Mouse (Mus musculus) naive thymus-derived CD4-positive, alpha-beta T cell, adult 2 months (primary cell): ENCODE data around the gene Pten.

ENCODE experiments used
- DNase-seq: peaks from one replicate; pipeline ENCODE4 v3.0.0-alpha.2; 2011; ENCODE audit warnings: low read depth

Gene Pten

GRCm38 (mm10) chr19:32756900-32757725, at the start of gene Pten:
Gene Pten (plus strand): TSS chr19:32757497.
- peak; percentile 96 for DNase-seq

GRCm38 (mm10) chr19:32708996-32709395, 48.3 kb upstream of the Pten start:
- DNase-seq, result no peak

- peak; percentile 79 for DNase-seq
Observed at GRCm38 (mm10) chr19:32710288-32710687, 47.0 kb upstream of the Pten start.

- peak; percentile 94 for DNase-seq
Observed at GRCm38 (mm10) chr19:32711761-32712541, 45.3 kb upstream of the Pten start.

GRCm38 (mm10) chr19:32712588-32713042, 44.7 kb upstream of the Pten start:
- peak; percentile 92 for DNase-seq

- no peak for DNase-seq
Observed at GRCm38 (mm10) chr19:32713471-32713870, 43.8 kb upstream of the Pten start.

GRCm38 (mm10) chr19:32715201-32715600, 42.1 kb upstream of the Pten start:
- peak; percentile 76 for DNase-seq

- no peak for DNase-seq
Observed at GRCm38 (mm10) chr19:32715681-32716080, 41.6 kb upstream of the Pten start.

- DNase-seq, result no peak
Observed at GRCm38 (mm10) chr19:32717590-32717989, 39.7 kb upstream of the Pten start.

GRCm38 (mm10) chr19:32720319-32720718, 37.0 kb upstream of the Pten start:
- no peak for DNase-seq

GRCm38 (mm10) chr19:32723817-32724216, 33.5 kb upstream of the Pten start:
- no peak for DNase-seq

- peak; percentile 46 for DNase-seq
Observed at GRCm38 (mm10) chr19:32726451-32727325, 30.6 kb upstream of the Pten start.

GRCm38 (mm10) chr19:32729785-32730184, 27.5 kb upstream of the Pten start:
- no peak for DNase-seq

- DNase-seq, result no peak
Observed at GRCm38 (mm10) chr19:32732922-32733321, 24.4 kb upstream of the Pten start.

GRCm38 (mm10) chr19:32737844-32738243, 19.5 kb upstream of the Pten start:
- DNase-seq, result no peak

- no peak for DNase-seq
Observed at GRCm38 (mm10) chr19:32739686-32740085, 17.6 kb upstream of the Pten start, which contains the start of gene Atad1. Gene Atad1 (minus strand): TSS chr19:32739786.

GRCm38 (mm10) chr19:32740641-32741345, 16.5 kb upstream of the Pten start:
- DNase-seq, result no peak

GRCm38 (mm10) chr19:32749425-32749824, 7.9 kb upstream of the Pten start:
- DNase-seq, result peak; percentile 63

- no peak for DNase-seq
Observed at GRCm38 (mm10) chr19:32752357-32752756, 4.9 kb upstream of the Pten start.

GRCm38 (mm10) chr19:32753386-32753785, 3.9 kb upstream of the Pten start:
- DNase-seq, result no peak
